Mouse (Mus musculus) cerebellum, postnatal 4 days (tissue): ENCODE measurements at regions not wholly inside any gene's neighbourhood (a gene's known extent, or its start where the extent isn't known, plus 50 kb on each side); places are given as distances from the start of the nearest gene placed in this dataset.
A peak's percentile ranks its signal among the peaks of the same experiment; 100 is the strongest.

Experiments used
- DNase-seq, 2 experiments: peaks; one replicate each; pipeline ENCODE4 v3.0.0; 2022; ENCODE audit warnings: low spot score in 2 of 2, mixed read lengths in 1 of 2

- DNase-seq = no peak
Observed at GRCm38 (mm10) chr10:17518423-17519175, 204.4 kb upstream of the Cited2 start.

DNA sequence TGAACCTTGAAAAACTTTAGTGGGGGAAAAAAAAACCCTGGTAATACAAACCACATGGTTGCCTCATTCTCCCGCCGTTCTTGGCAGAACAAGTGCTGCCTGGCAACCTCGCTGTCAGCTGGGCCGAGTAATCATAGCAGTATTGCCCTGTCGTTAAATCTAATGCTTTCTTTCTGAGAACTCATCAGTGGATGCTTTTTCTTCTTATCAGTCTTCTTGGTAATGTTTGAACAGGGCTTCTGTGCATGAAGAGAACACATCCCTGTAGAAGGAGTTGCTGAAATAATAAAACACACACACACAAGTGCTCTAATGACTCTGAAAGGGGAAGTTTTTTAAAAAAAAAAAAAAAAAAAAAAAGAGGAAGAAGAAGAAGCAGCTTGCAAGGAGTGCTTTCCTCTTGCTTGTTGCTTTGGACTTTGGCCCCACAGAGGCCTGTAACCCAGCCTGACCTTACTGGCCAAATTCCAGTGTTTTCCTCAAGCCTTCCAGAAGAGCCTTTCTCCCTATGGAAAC lies 200.9 kb upstream of the Cited2 start:
- DNase-seq = peak in 1 of 2 experiments; percentile 16

GRCm38 (mm10) chr10:17523558-17524328 lies 199.3 kb upstream of the Cited2 start:
- no peak for DNase-seq

GRCm38 (mm10) chr10:17527151-17527737 lies 195.8 kb upstream of the Cited2 start:
- DNase-seq = no peak

DNA sequence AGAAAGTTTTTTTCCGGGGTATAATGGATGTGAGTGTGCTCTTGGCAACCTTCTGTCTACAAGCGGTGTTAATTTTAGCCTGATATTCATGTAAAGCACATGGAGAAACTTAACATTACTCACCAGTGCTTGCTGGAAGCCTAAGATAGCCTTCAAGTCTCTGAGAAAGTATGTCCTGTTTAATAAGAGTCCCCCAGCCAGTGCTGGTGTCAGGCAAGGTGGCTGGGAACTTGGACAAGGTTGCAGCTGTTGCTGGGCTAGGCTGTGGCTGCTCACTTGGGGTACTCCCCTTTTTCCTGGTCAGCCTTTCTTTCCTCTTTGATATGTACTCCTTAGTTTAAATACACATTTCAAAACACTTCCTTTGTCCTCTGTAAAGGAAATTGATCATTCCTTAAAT lies 194.9 kb upstream of the Cited2 start:
- no peak for DNase-seq

GRCm38 (mm10) chr10:17528846-17529245 lies 194.2 kb upstream of the Cited2 start:
- DNase-seq = no peak

GRCm38 (mm10) chr10:17529851-17530509 lies 193.0 kb upstream of the Cited2 start:
- no peak for DNase-seq

DNA sequence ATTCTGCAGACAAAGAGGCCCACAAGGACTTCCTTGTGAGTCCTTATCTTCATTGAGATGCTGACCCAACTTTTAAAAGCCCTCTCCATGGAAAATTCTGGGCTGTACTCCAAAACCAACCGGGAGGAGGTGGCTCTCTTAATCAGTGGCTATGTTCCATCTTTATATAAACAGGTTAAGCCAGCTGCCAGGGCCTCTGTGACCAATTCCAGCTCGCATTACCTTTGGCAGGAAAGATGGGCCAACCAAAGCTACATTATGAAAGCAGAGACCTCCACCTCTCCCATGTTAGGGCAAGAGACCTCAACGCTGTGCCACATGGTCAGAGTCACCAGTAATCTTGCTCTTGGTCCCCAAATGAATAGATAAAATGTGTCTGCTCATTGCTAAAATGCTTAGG lies 192.0 kb upstream of the Cited2 start:
- no peak for DNase-seq

DNA sequence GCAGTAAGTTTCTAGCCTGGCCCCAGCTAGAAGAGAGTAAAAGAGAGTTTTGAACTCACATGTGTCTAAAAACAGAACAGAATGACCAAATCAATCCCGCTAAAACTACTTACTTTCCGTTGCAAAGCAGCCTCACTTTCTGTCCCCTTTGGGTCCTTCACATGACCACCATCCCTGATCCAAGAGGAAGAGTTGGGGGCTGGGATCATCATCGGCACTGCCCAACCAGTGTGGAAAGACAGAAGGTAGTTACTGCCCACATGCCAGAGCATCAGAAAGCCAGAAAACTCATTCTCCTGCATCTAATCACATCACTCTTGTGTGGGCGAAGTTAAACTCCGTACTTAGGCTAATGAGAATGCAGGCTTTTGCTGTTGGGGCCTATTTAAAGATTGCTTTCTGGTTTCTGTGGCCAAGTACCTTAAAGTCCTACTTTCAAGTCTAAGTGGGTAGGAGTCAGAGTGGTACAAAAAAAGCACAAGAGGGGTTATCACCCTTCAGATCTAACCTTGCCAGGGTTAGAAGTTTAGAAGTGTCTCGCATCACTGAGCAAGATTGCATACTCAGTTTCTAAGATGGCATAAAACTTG lies 184.0 kb upstream of the Cited2 start:
- DNase-seq = no peak

- no peak for DNase-seq
Observed at GRCm38 (mm10) chr10:17540404-17541375, 182.3 kb upstream of the Cited2 start.

GRCm38 (mm10) chr10:17542104-17542846 lies 180.7 kb upstream of the Cited2 start:
- no peak for DNase-seq

- DNase-seq = no peak
Observed at GRCm38 (mm10) chr10:17542847-17543421, 180.1 kb upstream of the Cited2 start.

DNA sequence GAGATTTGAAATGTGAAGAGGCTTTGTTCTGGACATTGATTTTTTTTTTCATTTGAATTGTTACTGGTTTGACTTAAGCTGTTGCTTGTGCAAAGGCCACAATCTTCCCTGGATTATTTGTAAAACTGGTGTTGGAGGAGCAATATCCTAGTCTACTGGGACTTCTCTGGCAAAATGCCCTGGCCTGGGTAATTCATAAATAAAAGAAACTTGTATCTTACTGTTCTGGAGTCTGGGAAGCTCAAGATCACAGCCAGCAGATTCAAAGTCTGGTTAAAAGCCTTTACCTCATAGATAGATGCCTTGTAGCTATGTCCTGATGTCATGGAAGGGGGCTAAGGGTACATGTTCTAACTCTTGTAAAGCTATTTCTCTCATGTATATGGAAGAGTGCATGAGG lies 177.7 kb upstream of the Cited2 start:
- DNase-seq = no peak

- no peak for DNase-seq
Observed at GRCm38 (mm10) chr10:17547986-17548385, 175.0 kb upstream of the Cited2 start.

GRCm38 (mm10) chr10:17548629-17549580 lies 174.1 kb upstream of the Cited2 start:
- DNase-seq = no peak

- no peak for DNase-seq
Observed at GRCm38 (mm10) chr10:17549711-17550637, 173.0 kb upstream of the Cited2 start.

- no peak for DNase-seq
Observed at GRCm38 (mm10) chr10:17550638-17551013, 172.4 kb upstream of the Cited2 start.
